Mouse (Mus musculus) adrenal gland, postnatal 25 days (tissue): ENCODE measurements at regions not wholly inside any gene's neighbourhood (a gene's known extent, or its start where the extent isn't known, plus 50 kb on each side); places are given as distances from the start of the nearest gene placed in this dataset.
A peak's percentile ranks its signal among the peaks of the same experiment; 100 is the strongest.
"Not testable (repeated sequence)": the region's sequence is repeated elsewhere in the genome, so short reads cannot be mapped to it uniquely, and the experiment has no call there.

ENCODE experiments used
- DNase-seq: peaks from one replicate; pipeline ENCODE4 v3.0.0; 2021; ENCODE audit warnings: mixed read lengths

DNA sequence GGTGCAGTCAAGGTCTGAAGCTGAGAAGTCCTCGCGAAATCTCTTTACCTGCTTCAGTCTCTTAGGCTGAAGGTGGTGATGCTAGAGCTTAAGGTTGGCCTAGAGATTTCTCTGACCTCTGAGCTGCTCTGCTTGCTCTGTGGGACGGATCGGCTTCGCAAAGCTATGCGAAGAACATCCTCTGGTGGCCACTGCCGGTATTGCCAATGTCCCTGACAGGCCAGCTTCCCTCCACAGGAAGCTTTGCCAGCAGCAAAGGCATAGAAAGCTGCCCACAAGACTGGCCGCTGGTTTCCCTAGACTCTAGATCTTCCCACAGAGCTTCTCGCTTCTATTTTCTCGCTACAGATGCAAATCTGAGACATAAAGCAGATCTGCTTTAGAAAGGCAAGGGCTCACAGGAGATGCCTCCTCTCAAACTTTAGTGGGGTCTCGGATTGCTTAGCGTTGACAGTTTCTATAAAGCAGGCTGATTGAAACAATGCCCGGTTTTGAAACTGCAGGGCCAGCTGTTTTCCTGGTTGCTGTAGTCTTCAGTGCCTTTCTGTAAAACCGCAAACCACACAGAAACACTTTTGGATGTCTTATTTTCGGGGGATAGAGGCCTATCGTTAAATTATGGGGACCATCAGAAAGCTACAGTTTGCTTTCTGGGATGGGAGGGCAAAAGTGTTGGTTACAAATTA is 153.7 kb downstream of the Car8 start:
- DNase-seq, result peak; percentile 73

DNA sequence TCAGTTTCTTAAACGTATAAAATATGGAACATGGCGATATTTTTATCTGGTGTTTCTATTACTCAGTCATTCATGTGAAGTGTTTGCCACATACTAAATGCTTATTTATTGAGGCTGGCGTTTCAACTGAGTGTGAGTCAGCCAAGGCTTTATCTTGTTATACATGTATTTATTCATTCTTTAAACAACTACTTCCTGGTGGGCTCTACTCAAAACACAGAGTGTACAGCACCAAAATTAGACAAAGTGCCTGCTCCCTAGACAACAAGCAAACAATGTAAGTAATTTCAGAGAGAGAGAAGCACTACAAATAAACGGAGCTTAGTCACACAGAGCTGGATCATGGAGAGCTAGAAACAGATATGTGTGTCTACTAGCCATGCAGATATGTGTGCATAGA is 159.5 kb downstream of the Car8 start:
- DNase-seq, result no peak

- DNase-seq, result no peak
Measured at GRCm38 (mm10) chr4:8072989-8073573, 165.8 kb downstream of the Car8 start.

DNA sequence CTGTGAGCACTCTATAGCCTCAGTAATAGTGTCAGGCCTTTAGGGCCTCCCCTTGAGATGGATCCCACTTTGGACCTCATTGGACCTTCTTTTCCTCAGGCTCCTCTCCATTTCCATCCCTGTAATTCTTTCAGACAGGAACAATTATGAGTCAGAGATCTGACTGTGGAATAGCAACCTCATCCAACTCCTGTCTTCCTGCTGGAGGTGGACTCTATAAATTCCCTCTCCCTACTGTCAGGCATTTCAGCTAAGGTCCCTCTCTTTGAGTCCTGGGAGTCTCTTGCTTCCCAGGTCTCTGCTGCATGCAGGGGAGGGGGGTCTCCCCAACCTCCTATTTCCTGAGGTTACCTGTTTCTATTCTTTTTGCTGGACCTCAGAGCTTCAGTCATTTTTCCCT is 168.1 kb downstream of the Car8 start:
- not testable (repeated sequence) for DNase-seq

GRCm38 (mm10) chr4:8068086-8068485 is 170.8 kb downstream of the Car8 start:
- no peak for DNase-seq

DNA sequence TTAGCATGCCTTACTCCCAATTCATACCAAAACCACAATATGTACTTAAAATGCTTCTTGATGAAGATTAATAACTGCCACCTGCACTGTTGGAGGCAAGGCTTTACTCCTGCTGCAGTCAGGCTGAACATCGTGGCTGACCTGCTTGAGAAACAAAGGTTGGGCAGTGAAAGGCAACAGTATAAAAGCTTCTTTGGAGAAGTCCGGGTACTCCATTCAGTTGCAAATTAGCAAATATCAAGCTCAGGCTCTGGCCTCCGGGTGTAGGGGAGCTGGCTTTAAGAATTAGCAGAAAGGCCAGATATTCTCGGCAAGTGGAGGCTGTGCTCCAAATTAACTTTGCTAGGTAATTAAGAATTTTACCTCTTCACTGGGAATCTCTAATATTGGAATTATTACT is 197.1 kb downstream of the Car8 start:
- DNase-seq, result no peak

DNA sequence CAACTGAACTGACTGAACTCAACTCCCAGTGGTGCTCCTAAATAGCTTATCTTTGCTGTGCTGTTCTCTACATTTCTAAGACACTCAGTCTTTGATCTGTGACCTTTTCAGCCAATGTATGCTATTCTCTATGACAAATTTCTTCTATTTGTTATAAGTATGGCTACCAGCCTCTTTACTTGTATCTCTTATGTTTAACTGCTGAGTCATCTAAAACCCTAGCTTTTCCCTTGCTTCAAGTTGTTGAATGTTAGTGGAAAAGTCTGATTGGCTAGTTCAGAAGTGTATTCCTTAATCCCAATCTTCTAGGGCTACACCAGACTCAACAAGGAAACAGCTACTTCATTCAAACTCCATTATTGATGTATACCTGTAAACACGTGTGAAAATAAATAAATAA is 201.0 kb downstream of the Car8 start:
- DNase-seq, result no peak

DNA sequence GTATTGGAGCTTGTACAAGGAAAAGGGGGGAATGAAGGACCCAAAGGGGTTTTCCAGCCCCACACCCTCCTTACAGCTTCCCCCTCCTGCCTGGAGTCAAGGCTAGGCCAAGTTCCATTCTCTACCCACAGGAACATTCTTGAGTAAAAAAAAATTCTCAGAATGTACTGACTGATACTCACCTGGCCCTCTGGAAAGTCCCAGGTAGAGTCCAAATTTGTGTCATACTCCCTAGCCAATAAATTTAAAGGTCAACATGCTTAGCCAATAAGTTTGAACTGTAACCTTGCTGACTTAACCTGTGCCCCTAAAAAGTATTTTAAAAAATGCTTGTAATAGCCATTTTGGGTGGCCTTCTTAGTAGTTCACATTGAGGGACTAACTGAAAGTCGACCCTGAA is 205.4 kb downstream of the Car8 start:
- DNase-seq, result not testable (repeated sequence)

- DNase-seq, result no peak
Measured at GRCm38 (mm10) chr4:8005155-8005554, 233.7 kb downstream of the Car8 start.

GRCm38 (mm10) chr4:7997575-7997953 is 241.3 kb downstream of the Car8 start:
- no peak for DNase-seq

DNA sequence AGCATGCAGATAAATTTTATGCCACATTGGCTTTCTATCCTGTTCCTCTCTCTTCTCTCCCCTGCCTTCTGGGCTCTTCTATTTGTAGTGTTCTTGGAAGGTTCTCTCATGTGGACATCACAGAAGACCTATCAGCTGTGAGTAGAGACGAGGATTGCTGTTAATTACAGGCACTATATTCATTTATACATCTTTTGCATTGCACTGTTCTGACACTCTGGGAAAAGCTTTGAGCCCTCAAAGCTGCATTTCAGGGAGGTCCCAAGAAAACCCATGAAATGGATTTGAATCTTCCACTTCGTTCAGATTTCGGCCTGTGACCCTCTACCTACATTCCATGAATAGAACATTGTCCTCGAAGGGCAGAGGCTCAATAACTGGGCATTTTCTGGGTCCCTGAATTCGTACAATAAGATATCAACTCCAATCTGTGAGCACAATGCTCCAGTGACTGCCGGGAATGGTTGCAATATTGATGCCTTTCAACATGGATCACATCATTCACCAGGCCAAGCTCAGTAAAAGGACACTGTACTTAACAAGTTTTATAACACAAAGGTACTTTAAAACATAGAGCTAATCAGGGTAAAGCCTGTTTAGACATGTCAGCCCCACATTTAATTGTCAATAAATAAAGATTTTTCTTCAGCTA is 241.8 kb downstream of the Car8 start:
- DNase-seq, result no peak

- DNase-seq, result no peak
Measured at GRCm38 (mm10) chr4:7992944-7993343, 245.9 kb downstream of the Car8 start.

DNA sequence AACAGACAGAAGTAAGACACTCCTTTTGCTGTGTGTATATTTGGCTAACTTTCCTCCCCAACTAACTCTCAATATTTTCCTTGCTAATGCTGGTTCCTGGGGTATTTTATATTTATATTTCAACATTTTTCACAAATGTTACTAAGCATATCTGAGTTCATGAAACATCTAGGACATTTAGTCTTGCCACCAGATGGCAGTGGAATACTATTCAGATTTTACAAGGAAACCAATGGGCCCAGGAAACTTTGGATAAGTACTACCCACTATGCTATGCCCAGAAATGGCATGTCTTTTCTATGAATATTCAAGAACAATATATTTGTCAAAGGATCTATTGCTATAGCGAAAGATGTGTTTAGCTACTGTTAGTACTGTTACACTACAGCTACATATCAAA is 251.1 kb downstream of the Car8 start:
- no peak for DNase-seq

- no peak for DNase-seq
Measured at GRCm38 (mm10) chr4:7987346-7987745, 251.5 kb downstream of the Car8 start.

- no peak for DNase-seq
Measured at GRCm38 (mm10) chr4:7984814-7985213, 254.0 kb downstream of the Car8 start.

DNA sequence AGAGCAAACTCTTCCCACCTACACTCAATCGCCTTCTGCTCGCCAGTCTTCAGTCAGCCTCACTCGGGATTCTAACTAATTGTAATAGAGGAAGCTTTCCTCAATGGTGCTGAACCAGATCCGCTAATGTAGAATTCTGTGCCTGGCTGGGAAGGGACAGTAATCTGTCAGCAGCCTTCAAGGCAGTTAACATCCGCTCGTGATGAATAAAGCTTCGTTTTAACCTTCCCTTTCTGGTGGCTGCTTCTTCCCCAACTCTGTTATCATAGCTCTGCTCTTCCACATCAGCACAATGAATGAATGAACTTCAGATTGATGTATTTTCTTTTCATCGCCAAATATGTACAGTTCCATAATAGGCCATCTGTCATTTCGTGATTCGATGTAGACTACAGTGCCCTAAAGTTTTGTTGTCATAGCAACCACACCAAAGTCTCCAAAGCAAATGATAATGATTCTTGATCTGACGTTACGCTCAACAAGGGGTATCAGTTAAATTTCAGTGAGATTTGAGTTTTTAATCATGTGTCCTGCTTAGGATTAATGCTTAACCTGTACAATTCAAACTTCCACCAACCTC is 259.0 kb downstream of the Car8 start:
- DNase-seq, result no peak

DNA sequence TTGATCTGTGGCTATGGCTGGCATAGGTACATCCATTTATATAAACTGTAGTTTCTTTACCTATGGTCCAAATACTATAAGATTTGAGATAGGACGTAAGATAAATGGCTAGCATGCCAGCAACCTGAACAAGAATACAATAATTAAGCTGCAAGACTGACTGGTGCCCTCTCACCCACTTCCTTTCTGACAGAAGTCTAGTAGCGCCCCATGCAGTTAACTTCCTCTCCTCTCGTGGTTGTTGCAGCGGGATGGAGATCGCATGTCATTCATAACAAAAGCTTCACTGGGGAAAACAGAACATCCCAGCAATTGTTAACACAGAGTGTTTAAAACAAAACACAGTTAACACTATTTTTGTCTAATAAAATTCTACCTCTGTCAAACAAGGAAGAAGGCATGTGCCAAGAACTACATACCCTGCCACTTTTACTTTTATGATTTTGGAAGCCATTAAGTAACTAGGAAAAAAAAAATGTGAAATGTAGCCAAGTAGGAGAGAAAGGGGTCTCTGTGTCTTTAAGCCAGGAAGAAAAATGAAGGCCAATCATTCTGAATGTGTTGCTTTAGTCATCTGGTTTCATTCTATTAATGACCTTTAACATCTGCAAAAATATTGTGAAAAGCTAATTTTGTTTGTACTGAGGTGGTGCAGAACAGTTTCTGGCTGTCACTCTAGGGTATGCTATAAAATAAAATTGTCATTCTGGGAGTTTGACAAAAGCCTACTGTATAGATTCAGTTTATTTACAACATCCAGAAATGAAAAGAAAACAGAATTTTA is 261.0 kb downstream of the Car8 start:
- no peak for DNase-seq

DNA sequence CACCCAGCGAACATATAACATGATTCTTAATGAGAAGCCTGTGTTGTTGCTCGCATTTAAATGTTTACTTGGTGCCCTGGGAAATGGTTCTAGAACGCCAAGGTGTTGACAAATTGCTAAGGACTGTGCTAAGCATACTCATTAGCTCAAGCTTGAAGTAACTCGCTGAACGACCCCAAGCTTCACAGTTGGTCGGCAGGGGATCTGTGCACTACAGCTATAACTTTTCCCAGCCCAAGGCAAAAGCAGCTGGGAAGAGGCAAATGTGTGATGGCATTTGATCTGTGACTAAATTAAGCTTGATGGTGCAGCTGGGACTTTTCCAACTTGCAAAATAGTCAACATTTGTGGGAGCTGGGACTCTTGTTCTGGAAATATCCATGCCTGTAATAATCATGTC is 268.6 kb downstream of the Car8 start:
- DNase-seq, result no peak

DNA sequence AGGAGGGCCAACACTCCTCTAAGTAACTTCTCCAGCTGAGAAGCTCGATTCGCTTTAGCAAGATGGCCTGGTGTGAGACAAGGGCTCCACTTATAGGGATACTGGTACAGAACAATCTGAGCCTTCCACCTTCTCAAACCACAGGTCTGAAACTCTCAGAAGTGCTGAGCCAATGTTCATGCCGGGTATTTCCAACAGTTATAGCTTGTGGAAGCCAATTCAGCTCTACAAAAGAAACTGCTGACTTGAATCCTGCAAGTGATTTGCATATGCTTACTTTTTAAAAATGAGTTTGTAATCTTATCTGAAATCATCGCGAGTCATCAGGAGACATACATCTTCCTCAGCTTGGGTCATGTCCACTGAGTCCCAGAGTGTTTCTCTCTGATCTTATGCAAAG is 273.2 kb downstream of the Car8 start:
- no peak for DNase-seq

DNA sequence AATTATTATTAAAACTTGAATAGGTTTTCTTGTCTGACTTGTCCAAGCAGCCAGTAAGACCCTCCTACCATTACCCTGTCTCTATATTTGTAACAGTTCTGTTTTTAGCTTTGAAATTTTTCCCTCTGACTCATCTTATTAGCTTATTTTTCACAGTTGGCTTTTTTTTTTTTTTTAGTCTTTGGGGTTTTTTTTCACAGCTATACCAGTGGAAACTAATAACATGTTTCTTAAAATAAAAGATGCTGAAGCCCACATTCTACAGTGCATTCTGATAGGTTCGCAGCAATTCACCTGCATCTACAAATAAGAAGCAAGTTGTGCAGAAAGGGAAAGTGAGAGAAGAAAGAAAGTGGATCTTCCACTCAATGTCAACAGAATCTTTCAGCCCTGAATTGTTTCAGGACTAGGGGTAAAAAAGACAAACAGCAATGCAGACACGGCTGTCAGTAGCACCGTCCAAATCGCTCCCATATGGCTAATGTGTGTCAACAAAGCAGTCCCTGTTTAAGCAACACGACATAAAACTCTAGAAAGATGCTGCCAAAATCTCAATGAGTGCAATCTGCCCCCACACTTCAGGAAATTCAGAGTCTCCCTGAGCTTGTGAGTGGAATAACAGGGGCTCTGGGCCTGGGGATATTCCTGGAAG is 277.2 kb downstream of the Car8 start:
- DNase-seq, result no peak

- DNase-seq, result no peak
Measured at GRCm38 (mm10) chr4:7960335-7960734, 278.5 kb downstream of the Car8 start.

DNA sequence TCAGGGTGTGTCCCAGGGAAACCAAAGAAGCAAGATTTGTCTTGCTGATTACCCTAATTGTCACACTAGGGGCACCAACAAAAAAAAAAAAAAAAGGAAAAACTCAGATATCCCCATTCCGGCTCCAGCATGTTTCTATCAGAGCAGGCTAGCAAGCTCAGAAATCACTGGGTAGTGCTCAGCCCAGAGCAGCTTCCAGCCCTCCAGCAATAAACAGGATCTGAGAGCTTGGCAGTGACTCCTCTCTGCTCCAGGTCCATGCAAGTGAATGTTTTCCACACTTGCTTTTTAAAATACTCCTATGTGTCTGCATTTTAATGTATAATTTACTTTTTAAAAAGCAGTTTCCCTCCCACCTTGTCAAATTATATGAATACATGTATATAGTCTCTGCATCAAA is 290.8 kb downstream of the Car8 start:
- DNase-seq, result no peak
